Mouse (Mus musculus): Measurements from ENCODE around the gene Asb7.

- TF ChIP-seq HCFC1 (IDR thresholded peaks at IDR 0.05; ENCODE audit: borderline replicate concordance, insufficient read depth, low read length): no peak
- no peak for TF ChIP-seq CHD2 (IDR thresholded peaks at IDR 0.05; ENCODE audit: low read depth, low read length)
- no peak for TF ChIP-seq ZNF384 (IDR thresholded peaks at IDR 0.05; ENCODE audit: low read depth, low read length)
Measured at GRCm38 (mm10) chr7:66724954-66725353, 35.6 kb upstream of the Asb7 start.

Data from ES-E14 (cell line).